ENCODE assay signal across 9 mouse cellular contexts in the genomic region with DNA sequence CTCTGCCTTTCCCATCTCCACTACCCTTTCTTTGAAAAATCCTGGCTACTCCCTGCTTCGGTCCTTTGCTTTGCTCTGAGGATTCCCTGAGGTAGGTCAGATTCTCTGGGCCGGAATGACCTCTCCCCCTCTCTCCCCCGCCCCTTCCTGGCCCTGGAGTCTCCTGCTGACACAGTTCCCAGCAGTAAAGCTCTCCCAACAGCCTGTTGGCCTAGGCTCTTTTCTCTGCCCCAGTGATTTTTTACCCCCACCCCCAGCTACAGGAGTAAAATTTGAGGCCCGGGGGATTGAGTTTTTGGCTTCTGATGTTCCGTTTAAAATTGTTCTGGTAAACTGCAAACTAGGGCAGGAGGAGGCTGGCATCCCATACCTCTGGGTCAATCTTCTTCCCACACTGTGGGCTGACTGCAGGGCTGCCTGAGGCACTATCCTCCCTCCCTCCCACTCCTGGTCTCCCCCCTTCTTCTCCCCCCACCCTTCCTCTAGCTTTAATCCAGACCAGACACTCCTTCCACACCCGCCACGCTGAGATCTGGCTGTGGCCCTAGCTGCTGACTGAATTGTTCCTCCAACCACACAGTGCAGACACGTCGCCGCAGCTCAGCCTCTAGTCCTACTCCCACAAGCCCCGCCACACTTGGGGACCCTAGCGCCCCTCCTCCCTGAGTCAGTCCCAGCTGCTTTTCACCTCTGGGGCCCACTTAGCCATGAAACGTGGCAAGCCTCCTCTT. TPM values are rescaled to one million over a fixed set of nuclear protein-coding genes. Genes with fewer than 3 reads are reported as not detected.
DNase-seq lines count a peak whose midpoint lies in the region; ATAC-seq and TF ChIP-seq lines count a peak whose summit lies in the region.
"Had no signal": no experiment of that assay in that cellular context is flagged by ENCODE, and none has a peak within 500 bp of the region (broad histone marks: within the 10 kb centered on the region; RNA-seq: fewer than 3 reads in every experiment).

No protein-coding gene starts in this region.

- H3K9me3 ChIP-seq in heart, embryonic 10.5 days: no peaks in the 10 kb centered on the region
- H3K9me3 ChIP-seq in heart, embryonic 16.5 days (replicated peaks; ENCODE audit: control insufficient read depth, low read length): no peaks in the 10 kb centered on the region
- H3K9me3 ChIP-seq in limb, embryonic 14.5 days (ENCODE audit: control insufficient read depth, low read length): no peaks in the 10 kb centered on the region
- no peaks in the 10 kb centered on the region for H3K9me3 ChIP-seq in stomach, embryonic 14.5 days (ENCODE audit: control insufficient read depth, low read depth, low read length)
- H3K9me3 ChIP-seq: megakaryocyte, embryonic 14.5 days had no signal

- H3K36me3 ChIP-seq in heart, embryonic 10.5 days: peaks cover 4% of the 10 kb centered on the region; the same call in 1 of the 2 replicates
- H3K36me3 ChIP-seq in heart, embryonic 16.5 days (ENCODE audit: control insufficient read depth, insufficient read depth): no peaks in the 10 kb centered on the region
- peaks cover 21% of the 10 kb centered on the region; the same call in 1 of the 2 replicates for H3K36me3 ChIP-seq in limb, embryonic 14.5 days (ENCODE audit: control insufficient read depth, insufficient read depth, low read length)
- no peaks in the 10 kb centered on the region for H3K36me3 ChIP-seq in stomach, embryonic 14.5 days (ENCODE audit: control insufficient read depth, insufficient read depth, low read length)

- WGBS in heart, embryonic 10.5 days: 11% methylated on average over 13 of the region's 13 CpGs
- 22% methylated on average over 13 of the region's 13 CpGs for WGBS in heart, embryonic 16.5 days
- 2% methylated on average over 13 of the region's 13 CpGs for WGBS in limb, embryonic 14.5 days
- WGBS in stomach, embryonic 14.5 days: 9% methylated on average over 13 of the region's 13 CpGs

- ATAC-seq in heart, embryonic 16.5 days (replicated peaks; ENCODE audit: extremely low read depth, insufficient read depth, low FRiP score): peak; percentile 15; the same call in 1 of the 2 replicates
- peak; percentile 51 for ATAC-seq in limb, embryonic 14.5 days (ENCODE audit: low FRiP score, low read depth)
- peak; percentile 25; the same call in 1 of the 2 replicates for ATAC-seq in stomach, embryonic 14.5 days (ENCODE audit: insufficient number of reproducible peaks, insufficient read depth, low FRiP score, low read depth)

- H3K4me2 ChIP-seq in heart, embryonic 16.5 days (ENCODE audit: low read depth, low read length): peak overlapping the region; percentile 58
- peak overlapping the region; percentile 70 for H3K4me2 ChIP-seq in limb, embryonic 14.5 days (replicated peaks; ENCODE audit: low read depth, low read length, severe bottlenecking)
- H3K4me2 ChIP-seq in stomach, embryonic 14.5 days (replicated peaks; ENCODE audit: low read depth, low read length): peak overlapping the region; percentile 57

- H3K27me3 ChIP-seq in heart, embryonic 10.5 days (ENCODE audit: insufficient read depth, poor library complexity, severe bottlenecking): 0 out of 2 replicates have a peak, but pooled peaks cover 7% of the 10 kb centered on the region
- no peaks in the 10 kb centered on the region for H3K27me3 ChIP-seq in heart, embryonic 16.5 days (ENCODE audit: control insufficient read depth, insufficient read depth, low read length)
- H3K27me3 ChIP-seq in limb, embryonic 14.5 days (ENCODE audit: control insufficient read depth, insufficient read depth, low read length): no peaks in the 10 kb centered on the region
- no peaks in the 10 kb centered on the region for H3K27me3 ChIP-seq in stomach, embryonic 14.5 days (ENCODE audit: control insufficient read depth, insufficient read depth, low read length)

- H3K4me1 ChIP-seq in heart, embryonic 10.5 days: peaks cover 57% of the 10 kb centered on the region
- H3K4me1 ChIP-seq in heart, embryonic 16.5 days (ENCODE audit: control insufficient read depth, insufficient read depth, low read length): peaks cover 34% of the 10 kb centered on the region
- H3K4me1 ChIP-seq in limb, embryonic 14.5 days (ENCODE audit: control insufficient read depth, insufficient read depth, low read length): peaks cover 40% of the 10 kb centered on the region
- peaks cover 47% of the 10 kb centered on the region for H3K4me1 ChIP-seq in stomach, embryonic 14.5 days (ENCODE audit: control insufficient read depth, insufficient read depth, low read length)

- peak overlapping the region; percentile 82 for H3K27ac ChIP-seq in heart, embryonic 10.5 days
- peak overlapping the region; percentile 91 for H3K27ac ChIP-seq in heart, embryonic 16.5 days (ENCODE audit: low read length)
- peak overlapping the region; percentile 94 for H3K27ac ChIP-seq in limb, embryonic 14.5 days (replicated peaks; ENCODE audit: low read depth, low read length)
- peak overlapping the region; percentile 84 for H3K27ac ChIP-seq in stomach, embryonic 14.5 days (ENCODE audit: low read length)

- H3K9ac ChIP-seq in heart, embryonic 16.5 days (ENCODE audit: low read length): peak overlapping the region; percentile 48
- H3K9ac ChIP-seq in limb, embryonic 14.5 days (ENCODE audit: low read depth, low read length, severe bottlenecking): peak overlapping the region; percentile 52
- 0 out of 2 replicates have a peak overlapping the region, but pooled peaks have one; percentile 28 for H3K9ac ChIP-seq in stomach, embryonic 14.5 days (replicated peaks; ENCODE audit: low read depth, low read length)

- intact Hi-C loops in heart, postnatal 25 days (cut with DNase I): no loop called here

- no peak for TF ChIP-seq POLR2A in limb, embryonic 14.5 days (IDR thresholded peaks at IDR 0.05; ENCODE audit: borderline replicate concordance, extremely low read depth, insufficient read depth, insufficient read length)

- no peak for DNase-seq in heart, embryonic 10.5 days (ENCODE audit: low spot score)
- DNase-seq in heart, postnatal 25 days (ENCODE audit: low spot score): no peak
- DNase-seq in brain, adult 2 months (ENCODE audit: low read depth, low spot score): peak; percentile 45
- DNase-seq in limb, embryonic 14.5 days (ENCODE audit: low spot score): peak; percentile 77
- no peak for DNase-seq in ovary, adult 18-20 months (ENCODE audit: low spot score)
- no peak for DNase-seq in right cerebral cortex, postnatal 4 days

- H3K4me3 ChIP-seq in heart, embryonic 10.5 days: peak overlapping the region; percentile 49
- H3K4me3 ChIP-seq in heart, embryonic 16.5 days (ENCODE audit: low read length): peak overlapping the region; percentile 39
- H3K4me3 ChIP-seq in limb, embryonic 14.5 days (replicated peaks; ENCODE audit: low read length): peak overlapping the region; percentile 39
- H3K4me3 ChIP-seq in stomach, embryonic 14.5 days (ENCODE audit: low read depth, low read length): peak overlapping the region; percentile 31
- H3K4me3 ChIP-seq: megakaryocyte, embryonic 14.5 days had no signal

RNA-seq across cellular contexts. Expression of a gene that starts 0.6 kb away (rescaled TPM):
- polyA plus RNA-seq in heart, embryonic 10.5 days (2016; fragmentation: Nextera tagmentation; extraction: Ambion mirVana): 390 and 470 TPM in 2 replicates
- total RNA-seq in heart, postnatal 25 days (2021): 1,000 to 10,000 TPM; 1,437 to 1,441 TPM
- 659 and 700 TPM in 2 replicates for polyA plus RNA-seq in heart, embryonic 16.5 days (2015; fragmentation: Nextera tagmentation; extraction: Ambion mirVana)
- 148 and 151 TPM in 2 replicates for polyA plus RNA-seq in limb, embryonic 14.5 days (2012; rRNA removed)
- polyA plus RNA-seq in limb, embryonic 14.5 days (2014; fragmentation: Nextera tagmentation; extraction: Ambion mirVana): 216 and 234 TPM in 2 replicates
- polyA plus RNA-seq in stomach, embryonic 14.5 days (2014; fragmentation: Nextera tagmentation; extraction: Ambion mirVana): 219 and 234 TPM in 2 replicates

RNA-seq across cellular contexts. Expression of a gene that starts 1.5 kb away (rescaled TPM):
- polyA plus RNA-seq in heart, embryonic 10.5 days (2016; fragmentation: Nextera tagmentation; extraction: Ambion mirVana): 2.6 and 2.8 TPM in 2 replicates
- total RNA-seq in heart, postnatal 25 days (2021): 1 to 10 TPM in 1 of 2 experiments, under 1 TPM in 1; 0.49 to 2.0 TPM
- polyA plus RNA-seq in heart, embryonic 16.5 days (2015; fragmentation: Nextera tagmentation; extraction: Ambion mirVana): 4.4 and 5.7 TPM in 2 replicates
- 8.6 and 11.7 TPM in 2 replicates for polyA plus RNA-seq in limb, embryonic 14.5 days (2012; rRNA removed)
- polyA plus RNA-seq in limb, embryonic 14.5 days (2014; fragmentation: Nextera tagmentation; extraction: Ambion mirVana): 10.1 and 10.6 TPM in 2 replicates
- 5.3 and 6.3 TPM in 2 replicates for polyA plus RNA-seq in stomach, embryonic 14.5 days (2014; fragmentation: Nextera tagmentation; extraction: Ambion mirVana)

RNA-seq across cellular contexts. Expression of a gene that starts 17.6 kb away (rescaled TPM):
- 4.9 and 12.1 TPM in 2 replicates for polyA plus RNA-seq in heart, embryonic 10.5 days (2016; fragmentation: Nextera tagmentation; extraction: Ambion mirVana)
- 10 to 100 TPM; 11.0 to 12.9 TPM for total RNA-seq in heart, postnatal 25 days (2021)
- 34.4 and 36.3 TPM in 2 replicates for polyA plus RNA-seq in heart, embryonic 16.5 days (2015; fragmentation: Nextera tagmentation; extraction: Ambion mirVana)
- 49.7 and 65.5 TPM in 2 replicates for polyA plus RNA-seq in limb, embryonic 14.5 days (2012; rRNA removed)
- 85.7 and 91.4 TPM in 2 replicates for polyA plus RNA-seq in limb, embryonic 14.5 days (2014; fragmentation: Nextera tagmentation; extraction: Ambion mirVana)
- polyA plus RNA-seq in stomach, embryonic 14.5 days (2014; fragmentation: Nextera tagmentation; extraction: Ambion mirVana): 52.5 and 58.4 TPM in 2 replicates

RNA-seq across cellular contexts. Expression of a gene that starts 18.4 kb away (rescaled TPM):
- polyA plus RNA-seq in heart, embryonic 10.5 days (2016; fragmentation: Nextera tagmentation; extraction: Ambion mirVana): 53.3 and 62.4 TPM in 2 replicates
- total RNA-seq in heart, postnatal 25 days (2021): 10 to 100 TPM; 16.4 to 17.8 TPM
- 47.5 and 54.9 TPM in 2 replicates for polyA plus RNA-seq in heart, embryonic 16.5 days (2015; fragmentation: Nextera tagmentation; extraction: Ambion mirVana)
- polyA plus RNA-seq in limb, embryonic 14.5 days (2012; rRNA removed): 87.2 and 111 TPM in 2 replicates
- polyA plus RNA-seq in limb, embryonic 14.5 days (2014; fragmentation: Nextera tagmentation; extraction: Ambion mirVana): 68.7 and 72.5 TPM in 2 replicates
- 81.1 and 87.0 TPM in 2 replicates for polyA plus RNA-seq in stomach, embryonic 14.5 days (2014; fragmentation: Nextera tagmentation; extraction: Ambion mirVana)

RNA-seq across cellular contexts. Expression of a gene that starts 26.9 kb away (rescaled TPM):
- 16.2 and 315 TPM in 2 replicates for polyA plus RNA-seq in heart, embryonic 10.5 days (2016; fragmentation: Nextera tagmentation; extraction: Ambion mirVana)
- total RNA-seq in heart, postnatal 25 days (2021): 1 to 10 TPM; 2.9 to 3.0 TPM
- polyA plus RNA-seq in heart, embryonic 16.5 days (2015; fragmentation: Nextera tagmentation; extraction: Ambion mirVana): 10.6 and 11.9 TPM in 2 replicates
- polyA plus RNA-seq in limb, embryonic 14.5 days (2012; rRNA removed): 4.7 and 8.1 TPM in 2 replicates
- 1.6 and 1.9 TPM in 2 replicates for polyA plus RNA-seq in limb, embryonic 14.5 days (2014; fragmentation: Nextera tagmentation; extraction: Ambion mirVana)
- 3.9 and 7.3 TPM in 2 replicates for polyA plus RNA-seq in stomach, embryonic 14.5 days (2014; fragmentation: Nextera tagmentation; extraction: Ambion mirVana)

Comparison
In these comparisons a context has a peak if more than half of its experiments do, and no peak if none do; other contexts are left out.
1. DNase-seq: peak in brain, adult 2 months (single experiment) and limb, embryonic 14.5 days (single experiment); none in heart, embryonic 10.5 days (single experiment), heart, postnatal 25 days (single experiment), ovary, adult 18-20 months (single experiment) and right cerebral cortex, postnatal 4 days (single experiment).
2. Peak in every context shown above with its lines, with median percentiles within 50 percentile points of each other: H3K27ac ChIP-seq, H3K4me3 ChIP-seq, ATAC-seq, H3K4me2 ChIP-seq and H3K9ac ChIP-seq.